Mouse (Mus musculus): ENCODE measurements around the gene Zcwpw1. TPM values are rescaled to one million over a fixed set of nuclear protein-coding genes. Genes with fewer than 3 reads are reported as not detected.

Gene Zcwpw1
- polyA plus RNA-seq, 1 experiment: 0.21 TPM

GRCm38 (mm10) chr5:137749196-137749836, 38.3 kb upstream of the Zcwpw1 start:
- no peak for TF ChIP-seq GATA1 (IDR thresholded peaks at IDR 0.05; ENCODE audit: low read length)

GRCm38 (mm10) chr5:137751221-137751887, 36.2 kb upstream of the Zcwpw1 start:
- no peak for TF ChIP-seq GATA1 (IDR thresholded peaks at IDR 0.05; ENCODE audit: low read length)

- TF ChIP-seq GATA1 (IDR thresholded peaks at IDR 0.05; ENCODE audit: low read length): no peak
Measured at GRCm38 (mm10) chr5:137751988-137752387, 35.6 kb upstream of the Zcwpw1 start.

- no peak for TF ChIP-seq GATA1 (IDR thresholded peaks at IDR 0.05; ENCODE audit: low read length)
Measured at GRCm38 (mm10) chr5:137753111-137753832, 34.3 kb upstream of the Zcwpw1 start.

- TF ChIP-seq GATA1 (IDR thresholded peaks at IDR 0.05; ENCODE audit: low read length): no peak
Measured at GRCm38 (mm10) chr5:137755425-137755824, 32.2 kb upstream of the Zcwpw1 start.

GRCm38 (mm10) chr5:137756106-137756505, 31.5 kb upstream of the Zcwpw1 start:
- TF ChIP-seq GATA1 (IDR thresholded peaks at IDR 0.05; ENCODE audit: low read length): no peak

- no peak for TF ChIP-seq GATA1 (IDR thresholded peaks at IDR 0.05; ENCODE audit: low read length)
Measured at GRCm38 (mm10) chr5:137756882-137757661, 30.5 kb upstream of the Zcwpw1 start.

- TF ChIP-seq GATA1 (IDR thresholded peaks at IDR 0.05; ENCODE audit: low read length): no peak
Measured at GRCm38 (mm10) chr5:137757887-137758286, 29.7 kb upstream of the Zcwpw1 start.

GRCm38 (mm10) chr5:137758921-137759534, 28.6 kb upstream of the Zcwpw1 start:
- no peak for TF ChIP-seq GATA1 (IDR thresholded peaks at IDR 0.05; ENCODE audit: low read length)

GRCm38 (mm10) chr5:137759971-137760412, 27.6 kb upstream of the Zcwpw1 start:
- TF ChIP-seq GATA1 (IDR thresholded peaks at IDR 0.05; ENCODE audit: low read length): no peak

GRCm38 (mm10) chr5:137764609-137765340, 22.8 kb upstream of the Zcwpw1 start:
- no peak for TF ChIP-seq GATA1 (IDR thresholded peaks at IDR 0.05; ENCODE audit: low read length)

GRCm38 (mm10) chr5:137766270-137766669, 21.3 kb upstream of the Zcwpw1 start:
- no peak for TF ChIP-seq GATA1 (IDR thresholded peaks at IDR 0.05; ENCODE audit: low read length)

GRCm38 (mm10) chr5:137768475-137768874, 19.1 kb upstream of the Zcwpw1 start:
- no peak for TF ChIP-seq GATA1 (IDR thresholded peaks at IDR 0.05; ENCODE audit: low read length)

GRCm38 (mm10) chr5:137770709-137771108, 16.9 kb upstream of the Zcwpw1 start:
- TF ChIP-seq GATA1 (IDR thresholded peaks at IDR 0.05; ENCODE audit: low read length): no peak

All from G1E-ER4 (cell line).